Mouse (Mus musculus) CH12.LX (cell line): ENCODE data around the gene Cpne5. TPM values are rescaled to one million over a fixed set of nuclear protein-coding genes. Genes with fewer than 3 reads are reported as not detected.

Experiments
- DNase-seq: peaks from one replicate; pipeline ENCODE4 v3.0.0-alpha.2; 2013; ENCODE audit errors: extremely low read depth
- H3K27ac ChIP-seq: 2 replicates; pipeline ENCODE4 v1.5.1; 2012; ENCODE audit warnings: low read depth, mild to moderate bottlenecking, control low read depth, moderate library complexity; ENCODE audit not compliant: insufficient read depth
- H3K27me3 ChIP-seq: replicated peaks from 2 replicates; pipeline ENCODE3; 2012; ENCODE audit warnings: inconsistent platforms
- H3K36me3 ChIP-seq, 2 experiments: replicated peaks in 1 of 2; 2 replicates each; pipeline versions ENCODE3 to v1.6.1; 2012; ENCODE audit warnings: inconsistent platforms in 1 of 2, low read length in 1 of 2, mild to moderate bottlenecking in 1 of 2, mixed read lengths in 1 of 2, moderate library complexity in 1 of 2; ENCODE audit not compliant: control insufficient read depth in 1 of 2, insufficient read depth in 1 of 2
- H3K4me1 ChIP-seq, 2 experiments: 2 replicates each; pipeline ENCODE4 v1.6.1; 2012; ENCODE audit warnings: inconsistent platforms in 1 of 2, moderate library complexity in 1 of 2; ENCODE audit not compliant: insufficient read depth in 2 of 2, control insufficient read depth in 1 of 2
- H3K4me2 ChIP-seq: 2 replicates; pipeline ENCODE4 v1.6.1; 2012; ENCODE audit warnings: low read depth, mild to moderate bottlenecking, control low read depth; ENCODE audit not compliant: poor library complexity, insufficient read depth, severe bottlenecking
- H3K4me3 ChIP-seq, 3 experiments: fragments of 150-350 bp in 1 of 3; sonication (generic) in 1 of 3; replicated peaks in 1 of 3; 2 replicates each; pipeline versions ENCODE3 to v1.5.1; 2011 to 2012; ENCODE audit warnings: low read depth in 2 of 3, low read length in 2 of 3, mild to moderate bottlenecking in 2 of 3, moderate library complexity in 2 of 3, control low read depth in 1 of 3, improper control_type of control experiment in 1 of 3, inconsistent platforms in 1 of 3, mixed read lengths in 1 of 3; ENCODE audit not compliant: poor library complexity in 1 of 3
- H3K79me2 ChIP-seq: replicated peaks from 2 replicates; pipeline ENCODE4 v1.6.1; 2012; ENCODE audit warnings: mild to moderate bottlenecking, moderate library complexity; ENCODE audit not compliant: control insufficient read depth, poor library complexity, insufficient read depth, severe bottlenecking; ENCODE audit errors: extremely low read depth
- H3K9ac ChIP-seq: 2 replicates; pipeline ENCODE4 v1.6.1; 2012; ENCODE audit warnings: low read depth, mild to moderate bottlenecking, control low read depth, moderate library complexity; ENCODE audit not compliant: insufficient read depth
- H3K9me3 ChIP-seq: replicated peaks from 2 replicates; pipeline ENCODE3; 2012; ENCODE audit warnings: low read length, inconsistent platforms, mixed read lengths
- CTCF ChIP-seq, 2 experiments: IDR thresholded peaks in 1 of 2; conservative IDR thresholded peaks in 1 of 2; 2 replicates each; pipeline ENCODE4 v1.5.1; 2011 to 2012; ENCODE audit warnings: low read depth in 2 of 2, low read length in 2 of 2, improper control_type of control experiment in 1 of 2, inconsistent platforms in 1 of 2, mild to moderate bottlenecking in 1 of 2, moderate library complexity in 1 of 2
- E2F4 ChIP-seq: IDR thresholded peaks from 2 replicates; pipeline ENCODE4 v1.6.1; 2011; ENCODE audit warnings: low read depth, low read length, improper control_type of control experiment; ENCODE audit not compliant: insufficient replicate concordance
- JUND ChIP-seq: conservative IDR thresholded peaks from 2 replicates; pipeline ENCODE4 v1.6.1; 2011; ENCODE audit warnings: low read depth, low read length, improper control_type of control experiment
- KAT2A ChIP-seq: IDR thresholded peaks from 2 replicates; pipeline ENCODE4 v1.6.1; 2012; ENCODE audit warnings: low read length, improper control_type of control experiment, inconsistent platforms; ENCODE audit not compliant: insufficient replicate concordance
- MAZ ChIP-seq: IDR thresholded peaks from 2 replicates; pipeline ENCODE4 v1.6.1; 2012; ENCODE audit warnings: low read depth, mild to moderate bottlenecking, inconsistent platforms, low read length, improper control_type of control experiment, moderate library complexity
- MEF2A ChIP-seq: IDR thresholded peaks from 2 replicates; pipeline ENCODE4 v1.6.1; 2014; ENCODE audit warnings: low read depth, mild to moderate bottlenecking, inconsistent platforms, low read length, improper control_type of control experiment, borderline replicate concordance
- PAX5 ChIP-seq: IDR thresholded peaks from 2 replicates; pipeline ENCODE4 v1.6.1; 2012; ENCODE audit warnings: low read length, inconsistent platforms, mixed read lengths
- POLR2AphosphoS2 ChIP-seq: IDR thresholded peaks from 2 replicates; pipeline ENCODE4 v1.6.1; 2011; ENCODE audit warnings: low read depth, low read length, improper control_type of control experiment
- SMC3 ChIP-seq: IDR thresholded peaks from 2 replicates; pipeline ENCODE4 v1.6.1; 2011; ENCODE audit warnings: low read depth, low read length, improper control_type of control experiment
- TBP ChIP-seq: conservative IDR thresholded peaks from 2 replicates; pipeline ENCODE4 v1.6.1; 2011; ENCODE audit warnings: low read depth, low read length, improper control_type of control experiment
- TCF12 ChIP-seq: IDR thresholded peaks from 2 replicates; pipeline ENCODE4 v1.6.1; 2014; ENCODE audit warnings: low read depth, mild to moderate bottlenecking, inconsistent platforms, low read length, improper control_type of control experiment
- USF1 ChIP-seq: IDR thresholded peaks from 2 replicates; pipeline ENCODE4 v1.6.1; 2014; ENCODE audit warnings: low read depth, mild to moderate bottlenecking, inconsistent platforms, low read length, improper control_type of control experiment
- ZC3H11A ChIP-seq: IDR thresholded peaks from 2 replicates; pipeline ENCODE4 v1.6.1; 2012; ENCODE audit warnings: low read depth, mild to moderate bottlenecking, inconsistent platforms, low read length, improper control_type of control experiment
- ZNF384 ChIP-seq: IDR thresholded peaks from 2 replicates; pipeline ENCODE4 v1.6.1; 2012; ENCODE audit warnings: low read depth, low read length, improper control_type of control experiment, inconsistent platforms
- dilution Hi-C: fragments of 300-500 bp; cut with MboI; formaldehyde crosslinking; loops from 2 replicates; pipeline ENCODE4 v1.14.3; 2020; ENCODE audit warnings: low sequenced_read_pairs; ENCODE audit not compliant: extremely low pct_unique_long_range_greater_than_20kb, extremely low pct_ligation_motif_present
- in situ Hi-C: fragments of 300-500 bp; cut with MboI; formaldehyde crosslinking; loops from 3 replicates; pipeline ENCODE4 v1.14.3; 2019; ENCODE audit warnings: low sequenced_read_pairs, low pct_ligation_motif_present, low pct_unique_long_range_greater_than_20kb, mixed read lengths
- polyA plus RNA-seq: library from polyadenylated mRNA; unstranded; fragments of >175 nt; gene quantifications from 2 replicates; pipeline ENCODE4 v1.2.1, GENCODE M21; 2012; ENCODE audit warnings: low read depth; ENCODE audit not compliant: insufficient read length
- total RNA-seq, 2 experiments: library from RNA; depleted of rRNA; stranded (reverse); fragments of 300-350 nt in 1 of 2; fragments of >200 nt in 1 of 2; gene quantifications; 2 replicates each; pipeline ENCODE4 v1.2.3; 2012 to 2014

The Cpne5 gene
- total and polyA plus RNA-seq, 3 experiments = 0.68 to 1.9 (median 1.3) TPM

GRCm38 (mm10) chr17:29170431-29171000 is 67.5 kb downstream of the Cpne5 start:
- Histone ChIP-seq H3K9ac (no peak overlapping the region; the same call in 1 of the 2 replicates), H3K4me1 (peaks cover 42 to 79% of the 10 kb centered on the region in 2 experiments), H3K27ac (peak overlapping the region; percentile 96)

GRCm38 (mm10) chr17:29168996-29169601 is 68.9 kb downstream of the Cpne5 start:
- Histone ChIP-seq H3K9ac (no peak overlapping the region), H3K36me3 (no peaks in the 10 kb centered on the region), H3K4me1 (peaks cover 54 to 93% of the 10 kb centered on the region in 2 experiments), H3K9me3 (no peaks in the 10 kb centered on the region), H3K27ac (peak overlapping the region; percentile 84), H3K79me2 (no peaks in the 10 kb centered on the region), H3K27me3 (no peaks in the 10 kb centered on the region), H3K4me2 (peak overlapping the region; percentile 11; the same call in 1 of the 2 replicates), H3K4me3 (peak overlapping the region in 1 of 3 experiments; percentile 31)
- in situ Hi-C loops (loop anchor here (5.0 kb wide), 1 partner anchor 72 kb away; no protein-coding TSS in a partner anchor), dilution Hi-C loops (no loop called here)
- DNase-seq = no peak
- peak; percentile 10 for TF ChIP-seq SMC3
- no peak for TF ChIP-seq ZC3H11A
- TF ChIP-seq TBP = no peak
- no peak for TF ChIP-seq E2F4
- no peak for TF ChIP-seq ZNF384
- peak in 1 of 2 experiments; percentile 47; a peak in 2 of 4 replicates for TF ChIP-seq CTCF (conservative IDR thresholded peaks at IDR 0.05 in 1 of 2, IDR thresholded peaks at IDR 0.05 in 1 of 2; ENCODE audit: low read depth in 2 of 2, low read length in 2 of 2)

More at GRCm38 (mm10) chr17:29170431-29171000, 67.5 kb downstream of the Cpne5 start:
- no peak for DNase-seq
- peak overlapping the region in 1 of 3 experiments; percentile 0 for H3K4me3 ChIP-seq
- dilution Hi-C loops = no loop called here
- no peaks in the 10 kb centered on the region for H3K36me3 ChIP-seq
- H3K4me2 ChIP-seq = peak overlapping the region; percentile 53
- no peaks in the 10 kb centered on the region for H3K9me3 ChIP-seq
- in situ Hi-C loops = no loop called here
- no peaks in the 10 kb centered on the region for H3K79me2 ChIP-seq
- TF ChIP-seq MEF2A = no peak
- no peak for TF ChIP-seq MAZ
- no peak for TF ChIP-seq PAX5
- TF ChIP-seq TCF12 = no peak
- no peak for TF ChIP-seq POLR2AphosphoS2
- TF ChIP-seq E2F4 = no peak
- TF ChIP-seq KAT2A = no peak
- TF ChIP-seq USF1 = no peak
- no peak for TF ChIP-seq JUND
- TF ChIP-seq, all 38 proteins: peak for 0
- H3K27me3 ChIP-seq = no peaks in the 10 kb centered on the region
